Mouse (Mus musculus) c-Kit-positive CD71-positive TER-119-negative erythroid progenitor cells, embryonic 14.5 days (primary cell): Measurements from ENCODE around the gene Cyp2c68.
"Not testable (repeated sequence)": the region's sequence is repeated elsewhere in the genome, so short reads cannot be mapped to it uniquely, and the experiment has no call there.

Source experiments
- DNase-seq: peaks from one replicate; pipeline ENCODE4 v3.0.0-alpha.2; 2013; ENCODE audit warnings: low read depth

Gene Cyp2c68

DNA sequence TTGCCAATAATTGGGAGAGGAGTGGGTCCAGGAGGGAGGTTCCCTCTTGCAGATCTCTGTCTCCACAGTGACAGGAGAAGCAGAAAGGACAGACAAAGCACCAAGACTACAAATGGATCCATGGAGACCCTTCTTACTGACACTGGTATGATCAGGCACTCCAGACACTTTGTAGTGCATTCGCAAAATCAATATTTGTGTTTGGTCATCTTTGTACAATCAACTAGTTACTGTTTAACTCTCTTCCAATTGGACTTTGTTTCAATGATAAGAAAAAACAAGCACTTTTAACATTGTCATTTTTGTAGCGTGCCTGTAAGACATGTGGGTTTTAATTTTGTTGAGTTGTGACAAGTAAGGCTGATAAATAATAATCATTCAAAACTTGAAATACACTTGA is at the start of gene Cyp2c68:
TSS of gene Cyp2c68 (minus strand) at position 135 of the 400 bp plus-strand sequence.
- no peak for DNase-seq

GRCm38 (mm10) chr19:39785458-39785857 is 44.6 kb upstream of the Cyp2c68 start:
- not testable (repeated sequence) for DNase-seq

- DNase-seq = no peak
Measured at GRCm38 (mm10) chr19:39745357-39745756, 4.5 kb upstream of the Cyp2c68 start.

- not testable (repeated sequence) for DNase-seq
Measured at GRCm38 (mm10) chr19:39744361-39744760, 3.5 kb upstream of the Cyp2c68 start.

- DNase-seq = not testable (repeated sequence)
Measured at GRCm38 (mm10) chr19:39711116-39711515, 29.7 kb downstream of the Cyp2c68 start.

DNA sequence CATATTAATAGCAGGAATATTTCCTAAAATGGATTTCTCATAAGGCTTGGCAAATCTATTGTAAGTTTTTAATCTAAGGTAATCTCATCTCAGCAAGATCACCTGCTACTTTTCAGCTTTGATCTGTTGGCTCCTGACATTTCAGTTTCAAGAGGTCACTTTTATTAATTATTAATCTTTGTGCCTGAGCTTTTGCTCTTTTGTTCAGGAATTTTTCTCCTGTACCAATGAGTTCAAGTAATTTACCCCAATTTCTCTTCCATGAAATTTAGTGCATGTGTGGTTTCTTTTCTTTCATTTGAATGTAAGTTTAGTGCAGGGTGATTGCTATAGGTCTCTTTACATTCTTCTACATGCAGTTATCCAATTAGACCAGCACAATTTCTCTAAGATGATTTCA is 75.2 kb downstream of the Cyp2c68 start:
- DNase-seq = not testable (repeated sequence)

DNA sequence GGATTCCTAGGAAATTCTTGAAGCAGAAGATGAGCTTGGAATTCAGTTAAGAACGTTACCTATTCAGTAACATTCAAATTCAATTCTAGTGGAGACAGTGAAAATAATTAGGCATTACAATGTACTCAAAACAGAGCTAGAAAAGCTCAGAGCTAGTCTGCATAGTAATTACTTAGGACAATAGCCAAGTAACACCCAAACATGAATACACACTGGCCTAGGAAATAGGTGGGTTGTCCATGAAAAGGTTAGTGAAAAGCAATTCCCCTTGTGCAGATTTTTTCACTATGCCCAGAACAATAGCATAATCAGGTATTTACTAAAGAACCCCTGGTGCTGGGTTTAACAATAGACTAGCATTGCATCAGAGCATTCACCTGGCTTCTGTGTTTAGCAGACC is 88.5 kb downstream of the Cyp2c68 start:
- no peak for DNase-seq

DNA sequence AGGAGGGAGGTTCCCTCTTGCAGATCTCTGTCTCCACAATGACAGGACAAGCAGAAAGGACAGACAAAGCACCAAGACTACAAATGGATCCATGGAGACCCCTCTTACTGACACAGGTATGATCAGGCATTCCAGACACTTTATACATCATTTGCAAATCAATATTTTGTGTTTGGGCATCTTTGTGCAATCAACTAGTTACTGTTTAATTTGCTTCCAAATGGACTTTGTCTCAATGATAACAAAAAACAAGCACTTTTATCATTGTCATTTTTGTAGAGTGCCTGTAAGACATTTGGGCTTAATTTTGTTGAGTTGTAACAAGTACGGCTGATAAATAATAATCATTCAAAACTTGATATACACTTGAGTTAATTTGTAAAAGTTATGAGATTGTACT is 91.9 kb downstream of the Cyp2c68 start, which contains the start of gene Cyp2c67:
TSS of gene Cyp2c67 (minus strand) at position 114 of the 400 bp plus-strand sequence.
- DNase-seq = no peak

DNA sequence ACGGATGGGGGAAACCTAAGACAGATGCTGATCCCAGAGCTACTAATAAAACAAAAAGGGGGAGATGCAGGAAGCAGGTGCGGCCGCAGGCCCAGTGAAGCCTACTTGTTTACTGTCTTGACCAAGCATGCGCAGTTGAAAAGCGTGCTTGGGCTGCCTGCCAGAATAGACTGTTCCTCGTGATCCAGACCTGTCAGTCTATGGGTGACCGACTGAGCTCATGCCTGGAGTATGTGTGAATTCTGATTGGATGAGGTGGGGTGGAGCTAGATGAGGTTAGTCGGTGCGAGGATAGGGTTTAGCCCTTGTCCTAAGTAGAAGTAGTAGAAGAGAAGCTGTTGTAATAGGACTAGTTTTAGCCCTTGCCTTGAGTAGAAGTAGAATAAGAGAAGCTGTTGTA is 93.3 kb downstream of the Cyp2c68 start:
- DNase-seq = no peak

DNA sequence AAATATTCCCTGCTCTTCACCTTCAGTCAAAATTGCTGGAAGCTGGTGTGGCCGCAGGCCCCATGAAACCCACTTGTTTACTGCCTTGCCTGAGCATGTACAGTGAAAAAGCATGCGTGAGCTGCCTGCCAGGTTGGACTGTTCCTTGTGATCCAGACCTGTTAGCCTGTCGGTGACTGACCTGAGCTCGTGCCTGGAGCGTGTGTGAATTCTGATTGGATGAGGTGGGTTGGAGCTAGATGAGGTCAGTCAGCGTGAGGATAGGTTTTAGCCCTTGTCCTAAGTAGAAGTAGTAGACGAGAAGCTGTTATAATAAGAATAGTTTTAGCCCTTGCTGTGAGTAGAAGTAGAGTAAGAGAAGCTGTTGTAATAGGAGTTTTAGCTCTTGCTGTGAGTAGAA is 96.3 kb downstream of the Cyp2c68 start:
- DNase-seq = not testable (repeated sequence)
